ENCODE assay signal across 15 mouse cellular contexts in genomic region chr5:16552647-16553046, GRCm38 (mm10). TPM values are rescaled to one million over a fixed set of nuclear protein-coding genes. Genes with fewer than 3 reads are reported as not detected.
A peak's percentile ranks its signal among the peaks of the same experiment; 100 is the strongest.
DNase-seq lines count a peak whose midpoint lies in the region; ATAC-seq and TF ChIP-seq lines count a peak whose summit lies in the region.
"Had no signal": no experiment of that assay in that cellular context is flagged by ENCODE, and none has a peak within 500 bp of the region (broad histone marks: within the 10 kb centered on the region; RNA-seq: fewer than 3 reads in every experiment).

No protein-coding gene starts in this region.

- TF ChIP-seq EP300 in stomach, postnatal 0 days (optimal IDR thresholded peaks at IDR 0.05) = no peak

- ATAC-seq in intestine, embryonic 15.5 days = no peak
- ATAC-seq in intestine, postnatal 0 days = no peak
- ATAC-seq in stomach, embryonic 16.5 days (ENCODE audit: insufficient read depth, low FRiP score) = no peak
- no peak for ATAC-seq in stomach, postnatal 0 days (ENCODE audit: low FRiP score, low TSS enrichment)
- ATAC-seq in liver, embryonic 16.5 days (ENCODE audit: low read depth) = no peak
- peak; percentile 62; the same call in 1 of the 2 replicates for ATAC-seq in neutrophil, adult 5-6 weeks (ENCODE audit: extremely low read depth, insufficient number of reproducible peaks, low FRiP score, poor library complexity, severe bottlenecking)
- no peak for ATAC-seq in midbrain, embryonic 16.5 days
- ATAC-seq: CD4-positive, CD25-positive, alpha-beta regulatory T cell, adult 4 months had no signal

- H3K36me3 ChIP-seq in intestine, embryonic 15.5 days = no peaks in the 10 kb centered on the region
- H3K36me3 ChIP-seq in intestine, postnatal 0 days (ENCODE audit: control insufficient read depth, insufficient read depth) = no peaks in the 10 kb centered on the region
- no peaks in the 10 kb centered on the region for H3K36me3 ChIP-seq in stomach, embryonic 16.5 days (ENCODE audit: control insufficient read depth, insufficient read depth, low read length)
- H3K36me3 ChIP-seq in stomach, postnatal 0 days (ENCODE audit: control insufficient read depth, insufficient read depth, low read length) = no peaks in the 10 kb centered on the region
- no peaks in the 10 kb centered on the region for H3K36me3 ChIP-seq in liver, embryonic 16.5 days (ENCODE audit: control insufficient read depth, insufficient read depth)
- no peaks in the 10 kb centered on the region for H3K36me3 ChIP-seq in midbrain, embryonic 16.5 days (ENCODE audit: control insufficient read depth, insufficient read depth, low read length)
- H3K36me3 ChIP-seq: embryonic facial prominence, embryonic 15.5 days; hindbrain, embryonic 13.5 days; neural tube, embryonic 13.5 days had no signal

- H3K27me3 ChIP-seq in intestine, embryonic 15.5 days (replicated peaks) = no peaks in the 10 kb centered on the region
- H3K27me3 ChIP-seq in intestine, postnatal 0 days (replicated peaks; ENCODE audit: control insufficient read depth, insufficient read depth, low read length) = no peaks in the 10 kb centered on the region
- H3K27me3 ChIP-seq in stomach, embryonic 16.5 days (ENCODE audit: control insufficient read depth, insufficient read depth, low read length) = no peaks in the 10 kb centered on the region
- no peaks in the 10 kb centered on the region for H3K27me3 ChIP-seq in stomach, postnatal 0 days (ENCODE audit: control insufficient read depth, insufficient read depth, low read length)
- H3K27me3 ChIP-seq in liver, embryonic 16.5 days (ENCODE audit: control insufficient read depth, insufficient read depth, low read depth, low read length) = no peaks in the 10 kb centered on the region
- H3K27me3 ChIP-seq in midbrain, embryonic 16.5 days (ENCODE audit: control insufficient read depth, insufficient read depth, low read depth, low read length) = no peaks in the 10 kb centered on the region
- H3K27me3 ChIP-seq: embryonic facial prominence, embryonic 15.5 days; hindbrain, embryonic 13.5 days; neural tube, embryonic 13.5 days had no signal

- H3K4me2 ChIP-seq in intestine, embryonic 15.5 days (replicated peaks) = peak overlapping the region; percentile 68; the same call in 1 of the 2 replicates
- H3K4me2 ChIP-seq in intestine, postnatal 0 days (replicated peaks; ENCODE audit: low read depth) = no peak overlapping the region
- H3K4me2 ChIP-seq in stomach, embryonic 16.5 days (ENCODE audit: low read depth, low read length) = peak overlapping the region; percentile 57
- no peak overlapping the region for H3K4me2 ChIP-seq in stomach, postnatal 0 days (replicated peaks; ENCODE audit: low read depth)
- H3K4me2 ChIP-seq in liver, embryonic 16.5 days (ENCODE audit: low read depth, low read length) = peak overlapping the region; percentile 37; the same call in 1 of the 2 replicates
- H3K4me2 ChIP-seq in midbrain, embryonic 16.5 days (ENCODE audit: low read length) = no peak overlapping the region

- H3K9ac ChIP-seq in intestine, embryonic 15.5 days = no peak overlapping the region
- H3K9ac ChIP-seq in intestine, postnatal 0 days (ENCODE audit: low read depth, low read length) = no peak overlapping the region; the same call in 1 of the 2 replicates
- H3K9ac ChIP-seq in stomach, embryonic 16.5 days (ENCODE audit: low read length) = no peak overlapping the region
- no peak overlapping the region for H3K9ac ChIP-seq in stomach, postnatal 0 days (ENCODE audit: low read length)
- H3K9ac ChIP-seq in liver, embryonic 16.5 days (ENCODE audit: low read depth, low read length) = no peak overlapping the region
- H3K9ac ChIP-seq in midbrain, embryonic 16.5 days (ENCODE audit: low read depth, low read length) = no peak overlapping the region
- H3K9ac ChIP-seq: embryonic facial prominence, embryonic 15.5 days; hindbrain, embryonic 13.5 days had no signal

- no peak for TF ChIP-seq CTCF in intestine, postnatal 0 days (IDR thresholded peaks at IDR 0.05; ENCODE audit: low read depth)
- TF ChIP-seq CTCF in stomach, postnatal 0 days (IDR thresholded peaks at IDR 0.05; ENCODE audit: low read depth) = no peak

- H3K4me1 ChIP-seq in intestine, embryonic 15.5 days (replicated peaks) = peaks cover 10% of the 10 kb centered on the region; the same call in 1 of the 2 replicates
- peaks cover 3% of the 10 kb centered on the region; the same call in 1 of the 2 replicates for H3K4me1 ChIP-seq in intestine, postnatal 0 days (replicated peaks; ENCODE audit: control insufficient read depth, insufficient read depth, low read length)
- peaks cover 6% of the 10 kb centered on the region; the same call in 1 of the 2 replicates for H3K4me1 ChIP-seq in stomach, embryonic 16.5 days (ENCODE audit: control insufficient read depth, insufficient read depth, low read length)
- no peaks in the 10 kb centered on the region for H3K4me1 ChIP-seq in stomach, postnatal 0 days (replicated peaks; ENCODE audit: control insufficient read depth, insufficient read depth)
- no peaks in the 10 kb centered on the region; the same call in 1 of the 2 replicates for H3K4me1 ChIP-seq in liver, embryonic 16.5 days (ENCODE audit: control insufficient read depth, low read depth, low read length)
- peaks cover 7% of the 10 kb centered on the region; the same call in 1 of the 2 replicates for H3K4me1 ChIP-seq in midbrain, embryonic 16.5 days (ENCODE audit: control insufficient read depth, insufficient read depth, low read length)

- H3K4me3 ChIP-seq in intestine, embryonic 15.5 days (replicated peaks) = no peak overlapping the region
- no peak overlapping the region for H3K4me3 ChIP-seq in intestine, postnatal 0 days (ENCODE audit: low read depth, low read length)
- H3K4me3 ChIP-seq in stomach, embryonic 16.5 days (replicated peaks; ENCODE audit: low read length) = no peak overlapping the region
- no peak overlapping the region for H3K4me3 ChIP-seq in stomach, postnatal 0 days (ENCODE audit: low read depth, low read length)
- H3K4me3 ChIP-seq in liver, embryonic 16.5 days (ENCODE audit: low read depth, low read length) = no peak overlapping the region
- H3K4me3 ChIP-seq in midbrain, embryonic 16.5 days (ENCODE audit: low read depth, low read length) = no peak overlapping the region

- 64% methylated on average over 4 of the region's 4 CpGs for WGBS in intestine, embryonic 15.5 days
- 60% methylated on average over 4 of the region's 4 CpGs for WGBS in intestine, postnatal 0 days
- 51% methylated on average over 4 of the region's 4 CpGs for WGBS in stomach, embryonic 16.5 days
- 58% methylated on average over 4 of the region's 4 CpGs for WGBS in stomach, postnatal 0 days
- 30% methylated on average over 4 of the region's 4 CpGs for WGBS in liver, embryonic 16.5 days (ENCODE audit: insufficient replicate concordance)
- WGBS in midbrain, embryonic 16.5 days = 59% methylated on average over 4 of the region's 4 CpGs

- no peak for DNase-seq in stomach, postnatal 0 days (ENCODE audit: low spot score)
- DNase-seq in adipocyte (ENCODE audit: low spot score) = no peak
- DNase-seq: cerebellum, adult 8-10 months; thymus, postnatal 36 days had no signal

- H3K9me3 ChIP-seq in intestine, embryonic 15.5 days = no peaks in the 10 kb centered on the region
- H3K9me3 ChIP-seq in intestine, postnatal 0 days (ENCODE audit: control insufficient read depth) = no peaks in the 10 kb centered on the region
- no peaks in the 10 kb centered on the region for H3K9me3 ChIP-seq in stomach, embryonic 16.5 days (replicated peaks; ENCODE audit: control insufficient read depth, low read length)
- no peaks in the 10 kb centered on the region for H3K9me3 ChIP-seq in stomach, postnatal 0 days (ENCODE audit: control insufficient read depth, low read length)
- H3K9me3 ChIP-seq in liver, embryonic 16.5 days (replicated peaks; ENCODE audit: control insufficient read depth, low read length) = no peaks in the 10 kb centered on the region
- no peaks in the 10 kb centered on the region for H3K9me3 ChIP-seq in midbrain, embryonic 16.5 days (replicated peaks; ENCODE audit: control insufficient read depth, low read length, poor library complexity, severe bottlenecking)
- H3K9me3 ChIP-seq: embryonic facial prominence, embryonic 15.5 days; hindbrain, embryonic 13.5 days; neural tube, embryonic 13.5 days had no signal

- no peak overlapping the region for H3K27ac ChIP-seq in intestine, embryonic 15.5 days
- no peak overlapping the region for H3K27ac ChIP-seq in intestine, postnatal 0 days (ENCODE audit: low read depth, low read length)
- no peak overlapping the region for H3K27ac ChIP-seq in stomach, embryonic 16.5 days (ENCODE audit: low read length)
- no peak overlapping the region for H3K27ac ChIP-seq in stomach, postnatal 0 days (replicated peaks)
- no peak overlapping the region for H3K27ac ChIP-seq in liver, embryonic 16.5 days (ENCODE audit: low read length)
- no peak overlapping the region for H3K27ac ChIP-seq in midbrain, embryonic 16.5 days (ENCODE audit: low read length)
- H3K27ac ChIP-seq: embryonic facial prominence, embryonic 15.5 days; hindbrain, embryonic 13.5 days; neural tube, embryonic 13.5 days had no signal

RNA-seq across cellular contexts. Expression of gene Hgf, which starts 0.6 kb away (rescaled TPM):
- 4.5 TPM in 2 replicates for polyA plus RNA-seq in intestine, embryonic 15.5 days (2015; fragmentation: Nextera tagmentation; extraction: Ambion mirVana)
- polyA plus RNA-seq in intestine, postnatal 0 days (2015; fragmentation: Nextera tagmentation; extraction: Ambion mirVana) = 1.7 and 1.9 TPM in 2 replicates
- 3.8 and 4.1 TPM in 2 replicates for polyA plus RNA-seq in stomach, embryonic 16.5 days (2015; fragmentation: Nextera tagmentation; extraction: Ambion mirVana)
- polyA plus RNA-seq in stomach, postnatal 0 days (2015; fragmentation: Nextera tagmentation; extraction: Ambion mirVana) = 0.81 and 1.2 TPM in 2 replicates
- 2.6 and 3.3 TPM in 2 replicates for polyA plus RNA-seq in liver, embryonic 16.5 days (2015; fragmentation: Nextera tagmentation; extraction: Ambion mirVana)
- total RNA-seq in neutrophil, adult 5-6 weeks (2017) = 11.4 and 16.2 TPM in 2 replicates
- 0.36 and 0.98 TPM in 2 replicates for polyA plus RNA-seq in midbrain, embryonic 16.5 days (2015; fragmentation: Nextera tagmentation; extraction: Ambion mirVana)
- total RNA-seq: MEL had no signal

Comparison
In these comparisons a context has a peak if more than half of its experiments do, and no peak if none do; other contexts are left out.
1. H3K4me2 ChIP-seq: peak in intestine, embryonic 15.5 days (single experiment), stomach, embryonic 16.5 days (single experiment) and liver, embryonic 16.5 days (single experiment); none in intestine, postnatal 0 days (single experiment), stomach, postnatal 0 days (single experiment) and midbrain, embryonic 16.5 days (single experiment).